Mouse (Mus musculus): Measurements from ENCODE around the gene Pikfyve. TPM values are rescaled to one million over a fixed set of nuclear protein-coding genes. Genes with fewer than 3 reads are reported as not detected.
A peak's percentile ranks its signal among the peaks of the same experiment; 100 is the strongest.

Pikfyve gene
- polyA plus RNA-seq, 1 experiment from 2014 or later: 20.6 TPM

DNA sequence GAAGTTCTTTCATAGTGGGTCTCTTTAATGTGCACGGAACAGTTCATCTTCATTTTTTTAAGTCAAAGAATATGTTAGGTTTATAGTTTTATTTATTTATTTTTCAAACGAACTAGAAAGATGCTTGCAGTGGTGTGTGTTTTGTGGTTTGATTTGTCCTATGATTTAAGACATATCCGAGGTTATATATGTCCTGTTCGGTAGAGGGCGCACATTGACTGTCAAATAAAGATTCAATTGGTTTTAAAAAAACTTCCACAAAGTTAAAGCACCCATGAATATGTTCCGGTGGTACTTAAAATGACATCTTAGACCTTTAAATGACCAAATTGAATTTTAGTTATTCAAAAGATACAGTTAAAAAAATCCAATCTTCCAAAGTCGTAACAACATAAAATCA is 125.6 kb downstream of the Pikfyve start:
- Histone ChIP-seq H3K27me3 (ENCODE audit: control insufficient read depth, insufficient read depth, low read length) (0 out of 2 replicates have a peak, but pooled peaks cover 4% of the 10 kb centered on the region), H3K4me1 (ENCODE audit: control insufficient read depth, insufficient read depth, low read length) (no peaks in the 10 kb centered on the region; the same call in 1 of the 2 replicates), H3K4me3 (ENCODE audit: low read depth, low read length) (peak overlapping the region; percentile 35), H3K4me2 (ENCODE audit: low read depth) (peak overlapping the region; percentile 69), H3K27ac (ENCODE audit: low read depth, low read length) (no peak overlapping the region), H3K9ac (ENCODE audit: low read length) (no peak overlapping the region), H3K9me3 (ENCODE audit: control insufficient read depth, low read length) (no peaks in the 10 kb centered on the region), H3K36me3 (ENCODE audit: control insufficient read depth, insufficient read depth, low read length) (no peaks in the 10 kb centered on the region)
- WGBS: 16% methylated on average over 7 of the region's 7 CpGs
- DNase-seq (ENCODE audit: low spot score) (no peak), ATAC-seq (ENCODE audit: insufficient read depth, low FRiP score, low TSS enrichment) (no peak)

DNA sequence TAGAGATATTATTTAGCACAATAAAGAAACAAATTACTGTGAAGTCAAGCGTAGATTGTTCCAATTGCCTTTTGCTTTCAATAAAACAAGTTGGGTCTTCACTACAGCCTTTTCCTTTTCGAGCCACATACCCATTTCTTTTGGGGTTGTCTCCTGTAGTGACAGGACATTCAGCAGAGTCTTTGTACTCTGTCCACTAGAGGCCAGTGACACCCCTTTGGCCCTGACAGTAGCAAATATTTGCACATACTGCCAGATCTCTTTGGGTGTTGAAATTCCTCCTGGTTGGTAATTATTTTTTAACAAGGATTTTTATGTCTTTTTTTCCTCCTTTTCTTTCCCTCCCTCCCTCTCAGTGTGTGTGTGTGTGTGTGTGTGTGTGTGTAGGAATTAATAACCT is 126.4 kb downstream of the Pikfyve start:
- Histone ChIP-seq H3K27ac (ENCODE audit: low read depth, low read length) (no peak overlapping the region), H3K4me2 (ENCODE audit: low read depth) (no peak overlapping the region), H3K27me3 (ENCODE audit: control insufficient read depth, insufficient read depth, low read length) (0 out of 2 replicates have a peak, but pooled peaks cover 4% of the 10 kb centered on the region), H3K4me1 (ENCODE audit: control insufficient read depth, insufficient read depth, low read length) (no peaks in the 10 kb centered on the region; the same call in 1 of the 2 replicates), H3K9ac (ENCODE audit: low read length) (no peak overlapping the region), H3K4me3 (ENCODE audit: low read depth, low read length) (no peak overlapping the region), H3K9me3 (ENCODE audit: control insufficient read depth, low read length) (no peaks in the 10 kb centered on the region), H3K36me3 (ENCODE audit: control insufficient read depth, insufficient read depth, low read length) (no peaks in the 10 kb centered on the region)
- no peak for ATAC-seq (ENCODE audit: insufficient read depth, low FRiP score, low TSS enrichment)
- 57% methylated on average over 2 of the region's 2 CpGs for WGBS
- no peak for DNase-seq (ENCODE audit: low spot score)

DNA sequence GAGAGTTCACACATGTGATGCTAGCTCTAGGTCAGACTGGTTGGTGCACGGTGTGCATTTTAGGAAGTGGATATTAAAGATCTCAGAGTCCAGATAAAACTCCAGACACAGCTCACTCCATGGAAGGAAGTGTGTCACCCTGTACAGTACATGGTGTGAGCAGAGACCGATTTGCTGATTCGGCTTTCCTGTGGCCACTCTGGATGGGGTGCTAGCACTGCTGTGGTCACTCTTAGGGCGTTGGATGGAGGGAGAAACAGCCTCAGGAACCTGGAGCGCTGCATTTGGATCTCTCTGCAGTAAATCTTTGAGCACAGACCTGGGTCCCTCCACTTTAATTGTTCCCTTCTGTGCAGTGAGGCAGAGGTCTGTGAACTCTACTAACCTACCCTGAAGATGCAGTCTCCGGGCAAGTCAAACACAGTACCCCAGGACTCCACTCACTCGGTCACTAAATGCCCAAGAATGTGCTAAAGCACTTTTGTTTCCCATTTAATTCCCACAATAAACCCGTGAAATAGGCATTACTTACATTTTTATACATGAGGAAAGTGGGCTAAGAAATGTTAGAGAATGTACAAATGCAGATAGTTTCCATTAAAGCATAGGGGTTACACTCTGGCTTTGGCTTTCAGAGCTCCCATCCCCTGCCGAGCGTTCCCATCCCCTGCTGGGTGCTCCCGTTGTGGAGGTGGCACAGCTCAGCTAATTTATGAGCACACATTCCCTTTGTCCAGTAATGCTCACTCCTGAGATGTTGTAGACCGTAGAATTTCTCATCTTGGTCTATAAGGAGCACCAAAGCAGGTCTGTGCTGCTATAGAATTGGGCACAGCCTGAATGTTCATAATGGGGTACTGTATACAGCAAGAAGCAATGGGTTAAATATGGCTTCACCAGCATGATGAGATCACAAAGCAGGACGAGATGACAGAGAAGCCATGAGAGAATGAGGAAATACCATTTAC is 127.9 kb downstream of the Pikfyve start:
- no peak overlapping the region for H3K9ac ChIP-seq (ENCODE audit: low read length)
- H3K36me3 ChIP-seq (ENCODE audit: control insufficient read depth, insufficient read depth, low read length): no peaks in the 10 kb centered on the region
- no peaks in the 10 kb centered on the region; the same call in 1 of the 2 replicates for H3K4me1 ChIP-seq (ENCODE audit: control insufficient read depth, insufficient read depth, low read length)
- H3K27ac ChIP-seq (ENCODE audit: low read depth, low read length): no peak overlapping the region
- H3K4me3 ChIP-seq (ENCODE audit: low read depth, low read length): no peak overlapping the region
- peak; percentile 90 for ATAC-seq (ENCODE audit: insufficient read depth, low FRiP score, low TSS enrichment)
- WGBS: 39% methylated on average over 13 of the region's 13 CpGs
- no peaks in the 10 kb centered on the region for H3K9me3 ChIP-seq (ENCODE audit: control insufficient read depth, low read length)
- H3K4me2 ChIP-seq (ENCODE audit: low read depth): no peak overlapping the region
- peak; percentile 56 for DNase-seq (ENCODE audit: low spot score)
- H3K27me3 ChIP-seq (ENCODE audit: control insufficient read depth, insufficient read depth, low read length): 0 out of 2 replicates have a peak, but pooled peaks cover 4% of the 10 kb centered on the region

DNA sequence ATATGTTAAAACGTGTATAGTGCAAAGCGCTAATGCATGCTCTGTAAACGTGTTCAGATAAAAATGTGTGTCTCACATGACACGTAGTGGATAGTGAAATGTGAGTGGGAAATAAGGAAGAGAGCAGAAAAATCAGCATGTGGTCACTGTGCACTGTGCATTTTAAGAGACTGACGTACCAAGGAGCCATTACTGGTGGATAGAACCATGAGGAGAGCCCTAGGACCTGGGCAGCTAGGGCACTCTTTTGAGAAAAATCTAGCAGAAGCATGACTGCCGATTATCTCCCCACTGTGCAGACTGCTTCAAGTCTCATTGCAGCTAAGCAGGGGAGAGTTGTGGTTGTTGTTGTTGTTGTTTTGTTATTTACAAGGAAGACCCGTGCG is 128.5 kb downstream of the Pikfyve start:
- Histone ChIP-seq H3K27ac (ENCODE audit: low read depth, low read length) (peak overlapping the region; percentile 44; the same call in 1 of the 2 replicates), H3K9ac (ENCODE audit: low read length) (no peak overlapping the region), H3K36me3 (ENCODE audit: control insufficient read depth, insufficient read depth, low read length) (no peaks in the 10 kb centered on the region), H3K4me2 (ENCODE audit: low read depth) (no peak overlapping the region), H3K4me1 (ENCODE audit: control insufficient read depth, insufficient read depth, low read length) (no peaks in the 10 kb centered on the region; the same call in 1 of the 2 replicates), H3K27me3 (ENCODE audit: control insufficient read depth, insufficient read depth, low read length) (0 out of 2 replicates have a peak, but pooled peaks cover 4% of the 10 kb centered on the region), H3K4me3 (ENCODE audit: low read depth, low read length) (no peak overlapping the region), H3K9me3 (ENCODE audit: control insufficient read depth, low read length) (no peaks in the 10 kb centered on the region)
- ATAC-seq (ENCODE audit: insufficient read depth, low FRiP score, low TSS enrichment) (peak; percentile 49; the same call in 1 of the 2 replicates), DNase-seq (ENCODE audit: low spot score) (peak; percentile 14)
- WGBS: 71% methylated on average over 8 of the region's 8 CpGs

Other genes starting within 250 kb of the Pikfyve start
- 8.4 and 10.1 TPM in 2 replicates for gene Plekhm3, start 229.9 kb upstream of the Pikfyve start, polyA plus RNA-seq (2014; fragmentation: Nextera tagmentation; extraction: Ambion mirVana)
- gene Akr1cl, start 153.9 kb upstream of the Pikfyve start, polyA plus RNA-seq (2014; fragmentation: Nextera tagmentation; extraction: Ambion mirVana): 0.58 TPM in 1 of 2 replicates, not detected in the other
- gene Cryge, start 135.5 kb upstream of the Pikfyve start, polyA plus RNA-seq (2014; fragmentation: Nextera tagmentation; extraction: Ambion mirVana): not detected in 2 replicates
- not detected in 2 replicates for gene Crygd, start 123.2 kb upstream of the Pikfyve start, polyA plus RNA-seq (2014; fragmentation: Nextera tagmentation; extraction: Ambion mirVana)
- gene Crygc, start 113.0 kb upstream of the Pikfyve start, polyA plus RNA-seq (2014; fragmentation: Nextera tagmentation; extraction: Ambion mirVana): not detected in 2 replicates
- gene Crygb, start 104.4 kb upstream of the Pikfyve start, polyA plus RNA-seq (2014; fragmentation: Nextera tagmentation; extraction: Ambion mirVana): not detected in 2 replicates
- gene Cryga, start 83.3 kb upstream of the Pikfyve start, polyA plus RNA-seq (2014; fragmentation: Nextera tagmentation; extraction: Ambion mirVana): not detected in 2 replicates
- gene Gm28845, start 67.1 kb upstream of the Pikfyve start, polyA plus RNA-seq (2014; fragmentation: Nextera tagmentation; extraction: Ambion mirVana): not detected in 2 replicates
- gene D630023F18Rik, start 63.5 kb upstream of the Pikfyve start, polyA plus RNA-seq (2014; fragmentation: Nextera tagmentation; extraction: Ambion mirVana): 0.18 TPM in 1 of 2 replicates, not detected in the other
- gene Idh1, start 183 bp upstream of the Pikfyve start, polyA plus RNA-seq (2014; fragmentation: Nextera tagmentation; extraction: Ambion mirVana): 405 and 436 TPM in 2 replicates
- 3.0 and 3.3 TPM in 2 replicates for gene Pth2r, start 95.4 kb downstream of the Pikfyve start, polyA plus RNA-seq (2014; fragmentation: Nextera tagmentation; extraction: Ambion mirVana)

All from neural tube, embryonic 11.5 days (tissue).